Mouse (Mus musculus) natural killer cell, adult 2 months (primary cell): Measurements from ENCODE around the gene Ccdc88b.

Source experiments
- DNase-seq, 2 experiments: peaks; one replicate each; pipeline ENCODE4 v3.0.0; 2022; ENCODE audit warnings: low spot score in 2 of 2

Ccdc88b gene

GRCm38 (mm10) chr19:6829870-6830555, 28.0 kb downstream of the Ccdc88b start:
- no peak for DNase-seq

- DNase-seq = no peak
Observed at GRCm38 (mm10) chr19:6829069-6829468, 28.9 kb downstream of the Ccdc88b start.

DNA sequence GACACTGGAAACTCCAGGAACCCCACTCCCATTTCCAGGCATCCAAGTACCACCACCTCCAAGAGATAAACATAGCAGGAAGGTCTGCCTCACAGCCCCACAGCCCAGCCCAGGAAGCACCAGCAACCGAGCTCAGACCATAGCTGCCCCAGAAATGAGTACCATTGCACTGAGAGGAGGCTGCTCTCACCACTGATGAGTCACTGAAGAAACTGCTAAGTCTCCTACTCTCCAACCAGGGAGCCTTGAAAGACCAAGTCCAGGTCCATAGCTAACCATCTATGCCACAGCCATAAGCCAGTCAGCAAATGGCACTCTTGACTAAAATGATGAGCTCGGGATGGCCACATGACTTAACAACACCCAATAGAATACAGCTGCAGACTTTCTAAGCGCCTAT, 31.4 kb downstream of the Ccdc88b start:
- DNase-seq = no peak

- no peak for DNase-seq
Observed at GRCm38 (mm10) chr19:6825384-6825783, 32.6 kb downstream of the Ccdc88b start.

- no peak for DNase-seq
Observed at GRCm38 (mm10) chr19:6820538-6821195, 37.3 kb downstream of the Ccdc88b start.

- no peak for DNase-seq
Observed at GRCm38 (mm10) chr19:6819143-6819827, 38.7 kb downstream of the Ccdc88b start.

DNA sequence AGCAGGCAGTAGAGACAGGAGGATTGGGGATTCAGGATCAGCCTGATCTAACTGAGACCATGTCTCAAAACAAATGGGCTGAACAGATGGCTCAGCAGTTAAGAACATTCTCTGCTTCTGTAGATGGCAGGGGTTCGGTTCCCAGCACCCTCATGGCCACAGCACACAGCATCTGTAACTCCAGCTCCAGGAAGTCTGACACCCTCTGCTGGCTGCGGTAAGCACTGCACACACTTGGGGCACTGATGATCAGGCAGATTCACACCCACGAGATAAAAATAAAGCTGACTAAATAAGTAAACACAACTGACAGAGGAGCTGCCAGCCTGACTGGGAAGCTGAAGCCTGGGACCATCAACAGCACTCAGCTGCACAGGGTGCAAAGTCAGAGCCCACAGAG, 43.1 kb downstream of the Ccdc88b start:
- no peak for DNase-seq

DNA sequence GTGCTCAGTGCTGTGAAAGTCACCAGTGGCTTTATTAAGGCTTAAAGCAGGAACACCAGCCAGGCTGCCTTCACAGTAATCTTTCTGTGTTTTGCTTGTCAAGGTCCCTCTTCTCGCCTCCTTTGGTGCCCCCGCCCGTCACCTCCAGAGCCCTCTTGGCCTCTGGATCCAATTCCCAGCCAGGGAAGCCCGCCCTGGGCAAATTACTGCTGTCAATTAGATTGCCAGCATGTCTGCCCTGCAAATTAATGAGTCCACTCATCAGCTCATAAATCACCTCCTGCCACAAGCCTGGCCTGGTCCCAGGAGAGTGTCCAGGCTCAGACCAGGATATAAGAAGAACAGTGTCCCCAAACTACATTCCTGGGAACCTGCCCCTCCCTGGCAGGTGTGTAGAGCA, 43.6 kb downstream of the Ccdc88b start:
- DNase-seq = no peak
